Mouse (Mus musculus) spleen, adult 2 months (tissue): ENCODE data around the gene Nrxn3.

Experiments used
- CTCF ChIP-seq: fragments of 200-500 bp; IDR thresholded peaks from 2 replicates; pipeline ENCODE4 v1.5.1; 2011; ENCODE audit warnings: mild to moderate bottlenecking, inconsistent platforms; ENCODE audit not compliant: insufficient read depth, insufficient read length, insufficient replicate concordance; ENCODE audit errors: extremely low read depth
- POLR2A ChIP-seq: fragments of 200-500 bp; IDR thresholded peaks from 2 replicates; pipeline ENCODE4 v1.6.1; 2011; ENCODE audit warnings: low read depth, low read length, inconsistent platforms

DNA sequence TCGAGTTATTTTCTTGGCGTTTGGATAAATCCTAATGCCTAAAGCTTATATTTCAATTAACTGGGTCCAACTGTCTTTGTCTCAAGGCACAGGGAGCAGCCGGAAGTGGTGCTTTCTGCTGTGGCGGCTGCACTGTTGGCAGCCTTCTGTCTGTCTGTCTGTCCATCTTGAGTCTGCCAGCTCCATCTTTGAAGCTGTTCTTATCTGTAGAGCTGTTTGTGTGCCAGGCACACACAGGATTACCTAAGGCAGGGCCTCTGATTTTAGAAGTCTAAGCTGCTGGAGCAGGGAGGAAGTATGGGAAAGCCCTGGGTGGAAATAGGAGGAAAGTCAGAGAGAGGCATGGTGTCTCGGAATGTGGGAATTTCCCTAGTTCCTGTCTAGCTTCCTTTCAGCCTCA lies 262.1 kb downstream of the Nrxn3 start:
- no peak for TF ChIP-seq CTCF
- no peak for TF ChIP-seq POLR2A
